14 mouse cellular contexts compared by ENCODE assay signal in the genomic region with DNA sequence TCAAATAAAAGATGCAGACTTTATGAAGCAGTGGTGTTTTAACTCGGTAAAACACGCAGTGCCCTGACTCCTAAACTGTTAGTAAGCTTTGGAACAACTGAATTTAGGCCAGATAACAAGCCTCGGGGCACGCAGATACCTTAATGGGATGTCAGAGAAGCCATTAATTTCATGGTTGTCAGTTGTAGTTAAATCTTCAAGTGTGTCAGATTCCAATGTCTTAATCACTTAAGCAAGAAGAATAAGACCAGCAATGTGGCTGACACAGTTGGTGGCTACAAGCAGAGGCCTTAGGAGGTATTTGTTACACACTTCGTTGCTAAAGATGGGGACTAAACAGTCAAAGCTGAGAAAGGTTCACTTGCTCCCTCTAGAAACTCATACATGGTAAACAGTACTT.
"Had no signal": no experiment of that assay in that cellular context is flagged by ENCODE, and none has a peak within 500 bp of the region (broad histone marks: within the 10 kb centered on the region; RNA-seq: fewer than 3 reads in every experiment).

No protein-coding gene starts in this region.

- H3K4me1 ChIP-seq: liver, embryonic 12.5 days; neural tube, embryonic 15.5 days had no signal

- H3K4me3 ChIP-seq: left cerebral cortex, adult 2 months; limb, embryonic 15.5 days; liver, embryonic 12.5 days; megakaryocyte, embryonic 14.5 days; myocyte; neural tube, embryonic 15.5 days had no signal

- H3K9me3 ChIP-seq: limb, embryonic 15.5 days; liver, embryonic 12.5 days; megakaryocyte, embryonic 14.5 days; neural tube, embryonic 15.5 days had no signal

- DNase-seq: kidney, adult 8-10 months; kidney, postnatal 25 days; lung, embryonic 14.5 days; lung, postnatal 10 days; thymus, postnatal 4 days had no signal

- H3K9ac ChIP-seq: limb, embryonic 15.5 days; liver, embryonic 12.5 days; lung, embryonic 14.5 days; neural tube, embryonic 15.5 days had no signal

- H3K27ac ChIP-seq: left cerebral cortex, adult 2 months; limb, embryonic 15.5 days; liver, embryonic 12.5 days; macrophage; neural tube, embryonic 15.5 days; stomach, postnatal 0 days had no signal

- ATAC-seq: intestine, postnatal 0 days; liver, embryonic 12.5 days had no signal

- H3K36me3 ChIP-seq: limb, embryonic 15.5 days; liver, embryonic 12.5 days; neural tube, embryonic 15.5 days had no signal

- H3K27me3 ChIP-seq: limb, embryonic 15.5 days; liver, embryonic 12.5 days; neural tube, embryonic 15.5 days had no signal

- H3K4me2 ChIP-seq: limb, embryonic 15.5 days; liver, embryonic 12.5 days; lung, embryonic 14.5 days; neural tube, embryonic 15.5 days had no signal
